Mouse (Mus musculus): ENCODE measurements around the gene Castor1. TPM values are rescaled to one million over a fixed set of nuclear protein-coding genes. Genes with fewer than 3 reads are reported as not detected.

Castor1 gene
- polyA plus RNA-seq, 1 experiment from 2014 or later: 4.1 TPM

DNA sequence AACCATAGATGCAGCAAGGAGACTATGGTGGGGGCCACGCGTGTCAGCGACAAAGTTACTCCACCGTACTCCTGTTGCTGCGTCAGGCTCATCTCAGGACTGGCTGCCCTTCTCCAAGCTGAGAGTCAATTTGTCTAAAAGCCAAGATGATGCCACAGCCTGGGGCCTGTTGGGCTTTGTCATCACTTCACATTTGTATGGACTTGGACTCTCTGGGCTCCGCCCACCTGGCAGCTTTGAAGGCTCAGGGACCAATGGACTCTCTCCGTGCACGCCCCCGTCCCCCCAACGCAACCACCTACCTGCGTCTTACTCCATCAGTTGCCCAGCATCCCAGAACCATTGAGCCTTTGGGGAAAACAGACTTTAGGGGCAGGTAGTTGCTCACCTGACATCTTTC lies 53.5 kb downstream of the Castor1 start:
- H3K4me2 ChIP-seq: no peak overlapping the region
- H3K4me3 ChIP-seq: no peak overlapping the region
- ATAC-seq (ENCODE audit: low read depth): no peak
- 72% methylated on average over 11 of the region's 11 CpGs for WGBS
- no peaks in the 10 kb centered on the region for H3K9me3 ChIP-seq
- H3K36me3 ChIP-seq: no peaks in the 10 kb centered on the region
- H3K27me3 ChIP-seq: peaks cover 42% of the 10 kb centered on the region
- H3K27ac ChIP-seq (replicated peaks): no peak overlapping the region
- H3K9ac ChIP-seq: no peak overlapping the region
- H3K4me1 ChIP-seq (replicated peaks): peaks cover 9% of the 10 kb centered on the region

Other genes starting within 250 kb of the Castor1 start
- gene 4930556J24Rik, start 241.4 kb upstream of the Castor1 start, polyA plus RNA-seq (2015; fragmentation: Nextera tagmentation; extraction: Ambion mirVana): 0.17 TPM in 1 of 2 replicates, not detected in the other
- gene Gal3st1, start 234.6 kb upstream of the Castor1 start, polyA plus RNA-seq (2015; fragmentation: Nextera tagmentation; extraction: Ambion mirVana): 4.0 and 4.3 TPM in 2 replicates
- not detected in 2 replicates for gene Sec14l4, start 186.8 kb upstream of the Castor1 start, polyA plus RNA-seq (2015; fragmentation: Nextera tagmentation; extraction: Ambion mirVana)
- gene Sec14l3, start 153.4 kb upstream of the Castor1 start, polyA plus RNA-seq (2015; fragmentation: Nextera tagmentation; extraction: Ambion mirVana): 0.25 TPM in 1 of 2 replicates, not detected in the other
- 5.4 and 6.0 TPM in 2 replicates for gene Mtfp1, start 122.8 kb upstream of the Castor1 start, polyA plus RNA-seq (2015; fragmentation: Nextera tagmentation; extraction: Ambion mirVana)
- 3.8 and 4.1 TPM in 2 replicates for gene Sec14l2, start 94.8 kb upstream of the Castor1 start, polyA plus RNA-seq (2015; fragmentation: Nextera tagmentation; extraction: Ambion mirVana)
- 40.5 and 43.7 TPM in 2 replicates for gene Rnf215, start 83.0 kb upstream of the Castor1 start, polyA plus RNA-seq (2015; fragmentation: Nextera tagmentation; extraction: Ambion mirVana)
- gene Ccdc157, start 57.9 kb upstream of the Castor1 start, polyA plus RNA-seq (2015; fragmentation: Nextera tagmentation; extraction: Ambion mirVana): 7.6 and 7.9 TPM in 2 replicates
- gene Sf3a1, start 57.9 kb upstream of the Castor1 start, polyA plus RNA-seq (2015; fragmentation: Nextera tagmentation; extraction: Ambion mirVana): 52.3 and 59.6 TPM in 2 replicates
- gene Tbc1d10a, start 31.4 kb upstream of the Castor1 start, polyA plus RNA-seq (2015; fragmentation: Nextera tagmentation; extraction: Ambion mirVana): 30.0 and 30.3 TPM in 2 replicates
- gene Osm, start 18.2 kb downstream of the Castor1 start, polyA plus RNA-seq (2015; fragmentation: Nextera tagmentation; extraction: Ambion mirVana): not detected in 2 replicates
- gene Lif, start 39.3 kb downstream of the Castor1 start, polyA plus RNA-seq (2015; fragmentation: Nextera tagmentation; extraction: Ambion mirVana): not detected in 2 replicates
- 0.17 TPM in 1 of 2 replicates, not detected in the other for gene Hormad2, start 222.9 kb downstream of the Castor1 start, polyA plus RNA-seq (2015; fragmentation: Nextera tagmentation; extraction: Ambion mirVana)